Mouse (Mus musculus) MEL (cell line): ENCODE data around the gene Itprip. TPM values are rescaled to one million over a fixed set of nuclear protein-coding genes. Genes with fewer than 3 reads are reported as not detected.

Source experiments
- DNase-seq: peaks from one replicate; pipeline ENCODE4 v3.0.0; 2011; ENCODE audit warnings: low read depth, low spot score
- H3K27ac ChIP-seq: 2 replicates; pipeline ENCODE4 v1.5.1; 2012; ENCODE audit warnings: low read depth, mild to moderate bottlenecking, control low read depth, low read length, moderate library complexity; ENCODE audit not compliant: control insufficient read depth
- H3K27me3 ChIP-seq, 2 experiments: fragments of 150-350 bp in 1 of 2; sonication (generic) in 1 of 2; 2 replicates each; pipeline ENCODE4 v1.6.1; 2012; ENCODE audit warnings: low read length in 2 of 2, mild to moderate bottlenecking in 2 of 2, improper control_type of control experiment in 1 of 2, moderate library complexity in 1 of 2; ENCODE audit not compliant: insufficient read depth in 2 of 2, control insufficient read depth in 1 of 2
- H3K36me3 ChIP-seq, 2 experiments: 2 replicates each; pipeline ENCODE4 v1.6.1; 2012 to 2014; ENCODE audit warnings: low read length in 2 of 2, improper control_type of control experiment in 1 of 2, inconsistent platforms in 1 of 2, mild to moderate bottlenecking in 1 of 2; ENCODE audit not compliant: insufficient read depth in 2 of 2, control insufficient read depth in 1 of 2
- H3K4me1 ChIP-seq, 2 experiments: fragments of 150-350 bp in 1 of 2; sonication (generic) in 1 of 2; 2 replicates each; pipeline ENCODE4 v1.6.1; 2012; ENCODE audit warnings: low read length in 2 of 2, improper control_type of control experiment in 1 of 2, mild to moderate bottlenecking in 1 of 2; ENCODE audit not compliant: insufficient read depth in 2 of 2, control insufficient read depth in 1 of 2
- H3K4me3 ChIP-seq, 2 experiments: fragments of 150-350 bp in 1 of 2; sonication (generic) in 1 of 2; 2 replicates each; pipeline ENCODE4 v1.5.1; 2012; ENCODE audit warnings: low read depth in 2 of 2, low read length in 2 of 2, mild to moderate bottlenecking in 2 of 2, moderate library complexity in 2 of 2, control low read depth in 1 of 2, improper control_type of control experiment in 1 of 2; ENCODE audit not compliant: control insufficient read depth in 1 of 2, insufficient read depth in 1 of 2
- H3K79me2 ChIP-seq: 2 replicates; pipeline ENCODE4 v1.6.1; 2012; ENCODE audit warnings: mild to moderate bottlenecking, low read length, moderate library complexity; ENCODE audit not compliant: control insufficient read depth, poor library complexity, insufficient read depth
- H3K9ac ChIP-seq: 2 replicates; pipeline ENCODE4 v1.6.1; 2012; ENCODE audit warnings: low read depth, mild to moderate bottlenecking, control low read depth, low read length, moderate library complexity; ENCODE audit not compliant: control insufficient read depth, poor library complexity, severe bottlenecking
- H3K9me3 ChIP-seq: fragments of 150-350 bp; sonication (generic); replicated peaks from 2 replicates; pipeline ENCODE4 v1.6.1; 2012; ENCODE audit warnings: mild to moderate bottlenecking, low read length, improper control_type of control experiment, moderate library complexity; ENCODE audit not compliant: insufficient read depth
- BHLHE40 ChIP-seq: IDR thresholded peaks from 2 replicates; pipeline ENCODE4 v1.6.1; 2012; ENCODE audit warnings: low read depth, mild to moderate bottlenecking, inconsistent platforms, low read length, improper control_type of control experiment, borderline replicate concordance
- CTCF ChIP-seq, 3 experiments: IDR thresholded peaks in 2 of 3; conservative IDR thresholded peaks in 1 of 3; 2 replicates each; pipeline ENCODE4 v1.5.1; 2011 to 2012; ENCODE audit warnings: low read length in 3 of 3, low read depth in 2 of 3, mild to moderate bottlenecking in 2 of 3, improper control_type of control experiment in 1 of 3, inconsistent platforms in 1 of 3, mixed read lengths in 1 of 3, moderate library complexity in 1 of 3; ENCODE audit not compliant: control insufficient read depth in 1 of 3, insufficient read depth in 1 of 3, poor library complexity in 1 of 3, severe bottlenecking in 1 of 3
- E2F4 ChIP-seq: IDR thresholded peaks from 2 replicates; pipeline ENCODE4 v1.6.1; 2011; ENCODE audit warnings: low read depth, low read length, improper control_type of control experiment, borderline replicate concordance
- EP300 ChIP-seq, 2 experiments: IDR thresholded peaks; 2 replicates each; pipeline ENCODE4 v1.6.1; 2011; ENCODE audit warnings: improper control_type of control experiment in 2 of 2, low read length in 2 of 2, low read depth in 1 of 2, mild to moderate bottlenecking in 1 of 2
- GABPA ChIP-seq: IDR thresholded peaks from 2 replicates; pipeline ENCODE4 v1.6.1; 2012; ENCODE audit warnings: low read depth, mild to moderate bottlenecking, inconsistent platforms, low read length, improper control_type of control experiment, moderate library complexity
- KAT2A ChIP-seq: conservative IDR thresholded peaks from 2 replicates; pipeline ENCODE4 v1.6.1; 2012; ENCODE audit warnings: low read depth, low read length, improper control_type of control experiment, inconsistent platforms
- MAFK ChIP-seq: IDR thresholded peaks from 2 replicates; pipeline ENCODE4 v1.6.1; 2011; ENCODE audit warnings: low read depth, mild to moderate bottlenecking, low read length, improper control_type of control experiment, borderline replicate concordance
- MAZ ChIP-seq: IDR thresholded peaks from 2 replicates; pipeline ENCODE4 v1.6.1; 2012; ENCODE audit warnings: low read depth, mild to moderate bottlenecking, inconsistent platforms, low read length, improper control_type of control experiment
- MYB ChIP-seq: IDR thresholded peaks from 2 replicates; pipeline ENCODE4 v1.6.1; 2011; ENCODE audit warnings: mild to moderate bottlenecking, low read depth, low read length, improper control_type of control experiment
- NELFE ChIP-seq: IDR thresholded peaks from 2 replicates; pipeline ENCODE4 v1.6.1; 2011; ENCODE audit warnings: low read depth, low read length, improper control_type of control experiment
- POLR2AphosphoS2 ChIP-seq: IDR thresholded peaks from 2 replicates; pipeline ENCODE4 v1.6.1; 2011; ENCODE audit warnings: low read length, improper control_type of control experiment
- POLR2AphosphoS5 ChIP-seq: IDR thresholded peaks from 2 replicates; pipeline ENCODE4 v1.6.1; 2012; ENCODE audit warnings: low read depth, borderline replicate concordance, mild to moderate bottlenecking, inconsistent platforms, low read length, moderate library complexity, mixed read lengths
- RAD21 ChIP-seq: IDR thresholded peaks from 2 replicates; pipeline ENCODE4 v1.6.1; 2011; ENCODE audit warnings: mild to moderate bottlenecking, low read depth, low read length, improper control_type of control experiment
- SIN3A ChIP-seq: IDR thresholded peaks from 2 replicates; pipeline ENCODE4 v1.6.1; 2012; ENCODE audit warnings: low read length, improper control_type of control experiment, inconsistent platforms
- SMC3 ChIP-seq: IDR thresholded peaks from 2 replicates; pipeline ENCODE4 v1.6.1; 2011; ENCODE audit warnings: low read depth, low read length, improper control_type of control experiment
- TAL1 ChIP-seq: IDR thresholded peaks from 2 replicates; pipeline ENCODE4 v1.6.1; 2012; ENCODE audit warnings: mild to moderate bottlenecking, inconsistent platforms, low read length, moderate library complexity, mixed read lengths
- TBP ChIP-seq: IDR thresholded peaks from 2 replicates; pipeline ENCODE4 v1.8.0; 2011; ENCODE audit warnings: low read depth, low read length, improper control_type of control experiment
- USF1 ChIP-seq: IDR thresholded peaks from 2 replicates; pipeline ENCODE4 v1.6.1; 2014; ENCODE audit warnings: low read depth, mild to moderate bottlenecking, inconsistent platforms, low read length, improper control_type of control experiment, moderate library complexity
- ZKSCAN1 ChIP-seq: IDR thresholded peaks from 2 replicates; pipeline ENCODE4 v1.6.1; 2012; ENCODE audit warnings: low read depth, mild to moderate bottlenecking, inconsistent platforms, low read length, improper control_type of control experiment, moderate library complexity
- polyA plus RNA-seq, 2 experiments: library from polyadenylated mRNA; stranded (reverse) in 1 of 2; unstranded in 1 of 2; fragments of >175 nt in 1 of 2; fragments of >200 nt in 1 of 2; gene quantifications; 2 replicates each; pipeline versions ENCODE4 v1.2.1 to v1.2.4; 2012; ENCODE audit warnings: low replicate concordance in 2 of 2, low read depth in 1 of 2; ENCODE audit not compliant: insufficient read length in 2 of 2, insufficient read depth in 1 of 2, missing spikeins in 1 of 2
- total RNA-seq: library from RNA; depleted of rRNA; stranded (reverse); fragments of 300-350 nt; gene quantifications from 2 replicates; pipeline ENCODE4 v1.2.3, GENCODE M21; 2012

Itprip gene
- total and polyA plus RNA-seq, 3 experiments, result 26.3 to 26.9 TPM; not detected in 1

DNA sequence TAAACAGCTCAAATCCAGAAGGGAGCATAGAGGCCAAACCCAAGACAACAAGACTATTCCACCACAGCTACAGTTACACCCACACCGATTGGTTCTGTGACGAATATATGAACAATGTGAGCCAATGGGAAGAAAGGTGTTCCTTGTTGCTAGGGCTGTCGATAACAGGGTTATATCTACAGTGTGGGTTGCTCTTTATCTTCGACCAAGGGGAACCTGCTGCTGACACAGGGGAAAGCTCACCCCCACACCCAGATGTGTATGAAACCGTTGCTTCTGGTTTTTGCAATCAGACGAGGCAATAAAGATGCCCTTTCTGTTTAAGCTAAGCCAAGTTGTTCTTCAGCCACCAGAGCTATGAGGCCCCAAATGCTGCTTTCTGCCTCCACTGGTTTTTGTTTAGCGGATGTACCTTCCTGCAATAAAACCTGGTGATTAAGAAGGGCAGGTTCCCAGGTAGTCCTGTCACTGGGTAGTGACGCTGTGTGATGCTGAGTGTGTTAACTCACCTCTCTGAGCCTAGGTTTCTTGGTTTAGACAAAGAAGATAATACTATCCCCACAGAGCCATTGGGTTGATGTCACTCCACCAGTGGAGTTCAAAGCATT, 20.5 kb downstream of the Itprip start (continued):
- TF ChIP-seq NELFE (peak; percentile 29; the same call in 1 of the 2 replicates), E2F4 (no peak), POLR2AphosphoS2 (no peak; the same call in 1 of the 2 replicates), BHLHE40 (no peak), MAFK (peak; percentile 48; the same call in 1 of the 2 replicates), SIN3A (peak; percentile 90), EP300 (IDR thresholded peaks at IDR 0.05; ENCODE audit: low read depth in 1 of 2, low read length in 2 of 2) (peak; percentile 94 to 98), TAL1 (peak; percentile 69), ZKSCAN1 (no peak)

DNA sequence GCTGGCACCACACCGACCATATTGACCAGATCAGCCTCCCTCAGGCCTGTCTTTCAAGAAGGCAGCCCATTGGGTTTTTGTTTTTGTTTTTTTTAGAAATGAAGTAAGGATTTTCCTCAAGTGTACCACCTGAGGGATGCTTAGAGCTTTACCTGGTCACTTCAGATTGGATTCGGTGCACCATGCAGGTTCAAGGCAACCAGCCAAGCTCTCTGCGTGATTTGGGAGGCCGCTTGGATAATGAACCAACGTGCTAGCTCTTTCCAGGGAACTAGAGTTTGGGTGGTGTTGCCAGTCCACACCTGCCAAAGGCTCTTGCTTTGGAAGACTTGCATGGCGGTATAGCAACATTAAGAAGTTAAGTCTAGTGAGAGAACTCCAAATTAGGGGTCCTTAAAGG, 26.0 kb downstream of the Itprip start:
- Histone ChIP-seq H3K4me1 (peaks cover 0 to 6% of the 10 kb centered on the region in 2 experiments; a peak in 3 of 4 replicates), H3K79me2 (peaks cover 12% of the 10 kb centered on the region), H3K27me3 (no peaks in the 10 kb centered on the region), H3K9me3 (no peaks in the 10 kb centered on the region), H3K36me3 (peaks cover 0 to 9% of the 10 kb centered on the region in 2 experiments; a peak in 3 of 4 replicates), H3K4me3 (no peak overlapping the region), H3K27ac (no peak overlapping the region), H3K9ac (no peak overlapping the region)
- no peak for TF ChIP-seq ZKSCAN1
- TF ChIP-seq GABPA, result no peak
- TF ChIP-seq POLR2AphosphoS2, result peak; percentile 68
- DNase-seq, result no peak

DNA sequence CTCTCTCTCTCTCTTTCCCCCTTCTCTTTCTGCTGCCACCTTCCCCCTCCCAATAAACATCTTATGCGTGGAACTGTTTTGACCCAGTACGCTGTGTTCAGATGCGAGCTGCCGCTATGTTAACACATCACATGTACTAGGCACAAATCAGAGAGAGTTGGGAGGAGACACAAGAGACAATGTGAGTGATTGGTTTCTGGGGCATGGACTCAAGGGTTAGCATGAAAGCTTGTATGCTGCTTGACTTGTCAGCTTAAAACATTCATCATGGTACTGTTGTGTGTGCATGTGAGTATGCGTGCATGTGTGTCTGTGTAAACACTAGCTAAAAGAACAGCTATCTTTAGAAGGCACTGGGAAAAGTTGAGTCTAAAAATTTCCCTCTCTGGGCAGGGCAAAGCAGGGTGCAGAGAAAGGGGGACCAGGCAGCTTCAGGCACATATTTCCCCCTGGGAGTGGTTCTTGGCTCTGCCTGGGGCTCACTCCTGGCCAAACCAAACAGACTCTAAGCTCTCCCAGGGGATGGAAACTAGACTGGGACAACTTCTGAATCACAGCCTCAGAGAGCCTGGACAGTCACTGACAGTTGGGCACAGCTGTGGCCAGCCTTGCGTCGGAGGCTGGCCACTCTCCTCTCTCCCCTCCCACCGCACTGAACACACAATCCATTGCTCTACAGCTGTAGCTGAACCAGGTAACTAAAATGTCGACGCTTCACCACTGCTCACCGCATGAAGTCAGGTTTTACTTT, 27.4 kb downstream of the Itprip start:
- H3K4me3 ChIP-seq, result no peak overlapping the region
- H3K27ac ChIP-seq, result no peak overlapping the region
- H3K27me3 ChIP-seq, result no peaks in the 10 kb centered on the region
- H3K36me3 ChIP-seq, result no peaks in the 10 kb centered on the region
- H3K9me3 ChIP-seq, result no peaks in the 10 kb centered on the region
- peaks cover 3% of the 10 kb centered on the region; the same call in 1 of the 2 replicates for H3K79me2 ChIP-seq
- no peak for DNase-seq
- no peaks in the 10 kb centered on the region for H3K4me1 ChIP-seq
- no peak for TF ChIP-seq RAD21
- TF ChIP-seq MYB, result no peak
- TF ChIP-seq TBP, result no peak
- TF ChIP-seq POLR2AphosphoS5, result no peak
- TF ChIP-seq KAT2A, result no peak
- no peak for TF ChIP-seq ZKSCAN1
- TF ChIP-seq BHLHE40, result no peak
- TF ChIP-seq MAZ, result no peak
- TF ChIP-seq SMC3, result no peak
- TF ChIP-seq CTCF (IDR thresholded peaks at IDR 0.05 in 2 of 3, conservative IDR thresholded peaks at IDR 0.05 in 1 of 3; ENCODE audit: control insufficient read depth in 1 of 3, insufficient read depth in 1 of 3, low read depth in 2 of 3, low read length in 3 of 3, poor library complexity in 1 of 3, severe bottlenecking in 1 of 3), result no peak
- no peak for TF ChIP-seq USF1
- no peak overlapping the region for H3K9ac ChIP-seq
